Mouse (Mus musculus) small intestine, adult 2 months (tissue): ENCODE results near the gene Pla2g3.

ENCODE experiments used
- CTCF ChIP-seq: fragments of 200-500 bp; IDR thresholded peaks from 2 replicates; pipeline ENCODE4 v1.5.1; 2012; ENCODE audit warnings: low read depth, mild to moderate bottlenecking, control low read depth, inconsistent platforms, low read length, moderate library complexity, mixed read lengths; ENCODE audit not compliant: insufficient replicate concordance, insufficient read length; ENCODE audit errors: extremely low read depth
- POLR2A ChIP-seq: fragments of 200-500 bp; IDR thresholded peaks from 2 replicates; pipeline ENCODE4 v1.6.1; 2012; ENCODE audit warnings: low read depth, mild to moderate bottlenecking, control low read depth, inconsistent platforms, low read length, moderate library complexity

- TF ChIP-seq CTCF (no peak), POLR2A (no peak)
Observed at GRCm38 (mm10) chr11:3513291-3513690, 25.2 kb downstream of the Pla2g3 start.
